Mouse (Mus musculus) forebrain, embryonic 10.5 days (tissue): ENCODE data around the gene Aspn. TPM values are rescaled to one million over a fixed set of nuclear protein-coding genes. Genes with fewer than 3 reads are reported as not detected.

Experiments used
- DNase-seq: peaks from one replicate; pipeline ENCODE4 v3.0.0-alpha.2; 2017; ENCODE audit warnings: low spot score; ENCODE audit errors: extremely low spot score
- H3K27ac ChIP-seq: fragments of 300-500 bp; sonication (generic); 2 replicates; pipeline ENCODE4 v1.5.1; 2016; ENCODE audit warnings: mild to moderate bottlenecking
- H3K27me3 ChIP-seq: fragments of 300-500 bp; sonication (generic); 2 replicates; pipeline ENCODE4 v1.6.1; 2016; ENCODE audit warnings: mild to moderate bottlenecking; ENCODE audit not compliant: poor library complexity, severe bottlenecking
- H3K36me3 ChIP-seq: fragments of 300-500 bp; sonication (generic); replicated peaks from 2 replicates; pipeline ENCODE4 v1.6.1; 2016; ENCODE audit warnings: mild to moderate bottlenecking, moderate library complexity
- H3K4me1 ChIP-seq: fragments of 300-500 bp; sonication (generic); 2 replicates; pipeline ENCODE4 v1.6.1; 2016
- H3K4me3 ChIP-seq: fragments of 300-500 bp; sonication (generic); 2 replicates; pipeline ENCODE4 v1.5.1; 2016; ENCODE audit warnings: mild to moderate bottlenecking, moderate library complexity
- H3K9me3 ChIP-seq: fragments of 300-500 bp; sonication (generic); 2 replicates; pipeline ENCODE4 v1.6.1; 2016; ENCODE audit warnings: mild to moderate bottlenecking, moderate library complexity
- WGBS: fragments of 180-500 bp; shearing (Covaris S2); methylation state at CpG from one replicate; pipeline ENCODE4 v1.1.7; 2016; 5-methylcytosine and 5-hydroxymethylcytosine counted together
- polyA plus RNA-seq: library from polyadenylated mRNA; unstranded; fragments of >200 nt; fragmentation: Nextera tagmentation; extraction: Ambion mirVana; gene quantifications from 2 replicates; pipeline ENCODE4 v1.2.1, GENCODE M21; 2016

Aspn gene
- 0.18 and 0.21 TPM in 2 replicates for polyA plus RNA-seq

- no peaks in the 10 kb centered on the region for H3K9me3 ChIP-seq
- no peak within 1 kb of the TSS for H3K4me3 ChIP-seq
- no peak within 1 kb of the TSS for H3K27ac ChIP-seq
- H3K27me3 ChIP-seq = no peaks in the 10 kb centered on the region
- no peaks in the 10 kb centered on the region for H3K4me1 ChIP-seq
- no peaks in the 10 kb centered on the region for H3K36me3 ChIP-seq
- DNase-seq = no peak
- WGBS = 85% methylated on average over 3 of the region's 3 CpGs
Observed at GRCm38 (mm10) chr13:49544279-49544678, at the start of gene Aspn. Aspn (plus strand) TSS chr13:49544443.

DNA sequence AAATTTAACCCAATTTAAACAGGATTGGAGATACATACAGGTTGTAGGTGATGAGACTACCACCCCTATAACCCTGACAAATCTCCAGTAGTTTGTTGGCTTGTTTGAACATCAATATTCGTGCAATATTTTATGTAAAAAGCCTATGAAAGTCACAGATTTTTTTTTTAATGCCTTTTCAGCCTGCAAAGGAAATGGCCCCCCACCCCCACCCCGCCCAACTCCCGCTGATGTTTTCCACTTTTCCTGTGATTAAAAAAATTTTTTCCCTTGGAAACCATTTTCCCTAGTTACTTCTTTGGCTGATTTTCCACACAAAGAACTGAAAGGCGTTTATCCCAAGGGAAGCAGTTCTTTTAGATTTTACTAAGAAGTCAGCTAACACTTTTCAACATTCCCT lies 39.7 kb upstream of the Aspn start, which contains the start of gene Ecm2:
Gene Ecm2 (plus strand): TSS at position 301 of the 400 bp plus-strand sequence.
- no peaks in the 10 kb centered on the region for H3K36me3 ChIP-seq
- WGBS = 75% methylated on average over 4 of the region's 4 CpGs
- H3K27ac ChIP-seq = 0 out of 2 replicates have a peak within 1 kb of the TSS, but pooled peaks have one; percentile 25
- H3K27me3 ChIP-seq = no peaks in the 10 kb centered on the region
- peaks cover 7% of the 10 kb centered on the region; the same call in 1 of the 2 replicates for H3K4me1 ChIP-seq
- DNase-seq = no peak
- H3K9me3 ChIP-seq = no peaks in the 10 kb centered on the region
- no peak within 1 kb of the TSS for H3K4me3 ChIP-seq

DNA sequence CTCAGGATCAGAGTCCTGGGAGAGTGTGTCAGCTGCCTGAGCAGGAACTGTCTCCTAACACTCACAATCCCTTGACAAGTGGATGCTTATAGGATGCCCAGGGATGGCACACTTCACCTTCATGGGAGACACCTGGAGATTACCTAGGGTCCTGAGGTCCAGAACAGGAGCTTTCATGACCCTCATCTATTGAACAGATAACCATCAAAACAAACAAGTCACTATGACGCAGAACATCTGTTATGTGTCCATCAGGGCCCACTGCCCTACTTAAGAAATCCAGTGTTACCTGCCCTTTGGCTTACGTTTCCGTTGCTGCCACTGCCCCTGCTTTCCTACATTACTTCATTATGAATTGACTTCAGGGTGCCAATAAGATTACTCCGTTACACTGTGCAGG lies 38.5 kb upstream of the Aspn start:
- Histone ChIP-seq H3K36me3 (no peaks in the 10 kb centered on the region), H3K27me3 (no peaks in the 10 kb centered on the region), H3K9me3 (no peaks in the 10 kb centered on the region), H3K4me1 (peaks cover 7% of the 10 kb centered on the region; the same call in 1 of the 2 replicates), H3K4me3 (no peak overlapping the region), H3K27ac (no peak overlapping the region)
- WGBS = 92% methylated on average over 4 of the region's 4 CpGs
- DNase-seq = no peak

- Histone ChIP-seq H3K36me3 (no peaks in the 10 kb centered on the region), H3K27me3 (no peaks in the 10 kb centered on the region), H3K27ac (no peak overlapping the region), H3K4me1 (peaks cover 7% of the 10 kb centered on the region; the same call in 1 of the 2 replicates), H3K4me3 (no peak overlapping the region), H3K9me3 (no peaks in the 10 kb centered on the region)
- no peak for DNase-seq
- 85% methylated on average over 3 of the region's 3 CpGs for WGBS
Observed at GRCm38 (mm10) chr13:49507176-49507575, 37.1 kb upstream of the Aspn start.

- no peaks in the 10 kb centered on the region for H3K4me1 ChIP-seq
- H3K27ac ChIP-seq = no peak overlapping the region
- H3K36me3 ChIP-seq = no peaks in the 10 kb centered on the region
- WGBS = 43% methylated on average over 2 of the region's 2 CpGs
- no peak for DNase-seq
- no peaks in the 10 kb centered on the region for H3K27me3 ChIP-seq
- no peak overlapping the region for H3K4me3 ChIP-seq
- H3K9me3 ChIP-seq = no peaks in the 10 kb centered on the region
Observed at GRCm38 (mm10) chr13:49518761-49519160, 25.5 kb upstream of the Aspn start.

DNA sequence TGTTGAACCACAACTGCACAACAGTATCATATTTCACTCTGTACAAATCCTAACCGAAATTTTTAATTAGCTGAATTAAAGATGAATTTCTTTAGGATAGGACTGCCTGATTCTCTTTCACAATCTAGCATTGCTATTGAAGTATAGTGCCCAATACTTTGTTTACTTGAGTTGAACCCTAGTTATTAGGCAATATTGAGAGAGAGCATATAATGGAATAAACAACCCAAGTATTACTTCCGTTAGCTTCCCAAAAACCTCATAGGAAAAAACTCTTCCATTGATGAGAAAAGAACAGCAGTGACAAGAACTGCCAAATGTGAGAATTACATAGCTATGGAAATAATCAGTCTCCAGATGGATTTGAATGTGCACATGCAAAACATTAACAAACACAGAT lies 18.0 kb upstream of the Aspn start:
- H3K27me3 ChIP-seq = no peaks in the 10 kb centered on the region
- no peak overlapping the region for H3K27ac ChIP-seq
- no peaks in the 10 kb centered on the region for H3K9me3 ChIP-seq
- DNase-seq = no peak
- WGBS = 84% methylated on average over 2 of the region's 2 CpGs
- no peaks in the 10 kb centered on the region for H3K36me3 ChIP-seq
- H3K4me1 ChIP-seq = no peaks in the 10 kb centered on the region
- no peak overlapping the region for H3K4me3 ChIP-seq

DNA sequence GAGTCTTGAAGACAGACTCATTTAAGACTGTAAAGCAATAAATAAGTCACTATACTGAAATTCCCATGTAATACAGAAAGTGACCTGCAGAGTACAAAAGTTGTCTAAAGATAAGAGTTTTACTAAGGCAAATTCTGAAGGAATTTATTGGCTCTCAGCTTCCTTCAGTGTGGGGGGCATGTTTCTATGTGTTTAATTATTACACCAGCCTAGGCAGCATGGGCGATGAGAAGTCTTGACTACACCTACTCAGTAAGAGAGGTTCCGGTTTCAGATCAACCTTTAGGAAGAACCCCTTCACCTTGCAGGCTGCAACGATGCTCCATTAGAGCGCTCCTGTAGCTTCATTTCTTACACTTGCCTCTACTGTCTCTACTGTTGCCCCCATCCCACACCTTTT lies 13.6 kb upstream of the Aspn start:
- Histone ChIP-seq H3K27me3 (no peaks in the 10 kb centered on the region), H3K4me1 (no peaks in the 10 kb centered on the region), H3K4me3 (no peak overlapping the region), H3K9me3 (no peaks in the 10 kb centered on the region), H3K36me3 (no peaks in the 10 kb centered on the region), H3K27ac (no peak overlapping the region)
- no peak for DNase-seq
- 93% methylated on average over 4 of the region's 4 CpGs for WGBS

DNA sequence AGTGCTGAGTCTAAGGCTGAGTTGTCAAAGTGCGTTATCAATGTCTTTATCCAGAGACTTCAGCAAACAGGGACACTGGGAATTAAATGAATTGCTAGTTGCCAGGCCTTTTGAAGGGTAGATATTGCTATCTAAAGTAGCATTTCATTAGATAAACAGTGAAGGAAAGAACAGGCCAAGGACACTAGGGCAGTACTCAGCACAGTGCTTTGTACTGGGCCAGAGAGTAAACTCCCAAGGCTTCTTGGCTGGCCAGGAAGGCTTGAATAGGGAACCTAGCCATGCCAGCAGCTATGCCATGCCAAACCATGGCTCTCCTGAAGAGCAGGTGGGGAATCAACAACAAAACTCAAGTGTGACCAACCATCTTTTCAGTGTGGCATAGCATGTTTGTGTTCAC lies 7.3 kb upstream of the Aspn start:
- Histone ChIP-seq H3K4me3 (no peak overlapping the region), H3K9me3 (no peaks in the 10 kb centered on the region), H3K27me3 (no peaks in the 10 kb centered on the region), H3K36me3 (no peaks in the 10 kb centered on the region), H3K27ac (no peak overlapping the region), H3K4me1 (no peaks in the 10 kb centered on the region)
- no peak for DNase-seq
- WGBS = 92% methylated on average over 1 of the region's 1 CpGs

GRCm38 (mm10) chr13:49538693-49539092 lies 5.5 kb upstream of the Aspn start:
- H3K9me3 ChIP-seq = no peaks in the 10 kb centered on the region
- no peaks in the 10 kb centered on the region for H3K36me3 ChIP-seq
- H3K4me1 ChIP-seq = no peaks in the 10 kb centered on the region
- no peak overlapping the region for H3K27ac ChIP-seq
- no peak for DNase-seq
- no peak overlapping the region for H3K4me3 ChIP-seq
- no peaks in the 10 kb centered on the region for H3K27me3 ChIP-seq
- WGBS = 93% methylated on average over 1 of the region's 1 CpGs

DNA sequence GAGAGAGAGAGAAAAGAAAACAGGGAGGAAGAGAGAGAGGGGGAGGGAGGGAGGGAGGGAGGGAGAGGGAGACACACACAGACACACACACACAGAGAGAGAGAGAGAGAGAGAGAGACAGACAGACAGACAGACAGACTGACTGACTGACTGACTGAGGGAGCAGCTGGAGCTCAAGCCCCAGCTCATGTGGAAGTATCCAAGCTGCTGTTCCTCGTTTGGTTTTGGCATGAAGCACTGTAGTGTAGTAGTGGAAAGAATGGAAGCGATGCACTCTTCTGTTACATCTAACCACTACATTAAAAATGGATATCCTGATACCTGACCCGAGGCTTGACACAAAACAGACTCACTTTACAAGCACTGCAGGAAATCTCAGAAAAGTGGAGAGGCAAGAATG lies 1.4 kb downstream of the Aspn start:
- Histone ChIP-seq H3K27ac (no peak overlapping the region), H3K4me3 (no peak overlapping the region), H3K27me3 (no peaks in the 10 kb centered on the region), H3K4me1 (no peaks in the 10 kb centered on the region), H3K9me3 (no peaks in the 10 kb centered on the region), H3K36me3 (no peaks in the 10 kb centered on the region)
- no peak for DNase-seq
- 73% methylated on average over 3 of the region's 3 CpGs for WGBS

- no peaks in the 10 kb centered on the region for H3K27me3 ChIP-seq
- no peak for DNase-seq
- H3K9me3 ChIP-seq = no peaks in the 10 kb centered on the region
- H3K4me1 ChIP-seq = no peaks in the 10 kb centered on the region
- no peaks in the 10 kb centered on the region for H3K36me3 ChIP-seq
- WGBS = 86% methylated on average over 1 of the region's 1 CpGs
- H3K4me3 ChIP-seq = no peak overlapping the region
- H3K27ac ChIP-seq = no peak overlapping the region
Observed at GRCm38 (mm10) chr13:49546517-49546916, 2.3 kb downstream of the Aspn start.

DNA sequence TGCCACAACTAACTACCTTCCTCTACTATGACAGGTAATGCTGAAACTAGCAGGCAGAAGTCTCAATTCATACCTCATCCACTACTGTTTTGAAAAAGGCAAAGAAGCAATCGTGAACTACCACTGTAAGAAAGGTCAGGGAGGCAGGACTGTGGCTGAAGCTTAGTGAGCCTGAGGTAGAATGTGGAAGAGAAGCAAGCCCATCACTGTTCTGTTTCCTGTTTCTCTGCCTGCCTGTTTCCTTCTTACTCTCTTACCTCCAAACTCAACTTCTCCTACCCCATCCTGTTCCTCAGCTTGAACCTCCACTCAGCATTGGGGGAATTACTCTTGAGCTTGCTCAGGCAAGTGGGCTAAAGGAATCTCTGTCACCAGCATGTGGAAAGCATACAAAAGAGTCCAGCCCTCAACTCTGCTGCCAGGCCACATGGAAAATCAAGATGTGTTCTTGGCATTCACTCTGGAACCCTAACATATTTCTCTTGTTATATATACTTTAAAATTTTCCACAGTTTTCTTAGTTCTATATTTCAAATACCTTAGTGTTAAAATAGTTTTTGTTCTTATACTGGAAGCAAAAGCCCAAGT lies 3.4 kb downstream of the Aspn start:
- Histone ChIP-seq H3K36me3 (no peaks in the 10 kb centered on the region), H3K4me1 (no peaks in the 10 kb centered on the region), H3K27ac (no peak overlapping the region), H3K9me3 (no peaks in the 10 kb centered on the region), H3K4me3 (no peak overlapping the region), H3K27me3 (no peaks in the 10 kb centered on the region)
- 76% methylated on average over 1 of the region's 1 CpGs for WGBS
- DNase-seq = no peak

DNA sequence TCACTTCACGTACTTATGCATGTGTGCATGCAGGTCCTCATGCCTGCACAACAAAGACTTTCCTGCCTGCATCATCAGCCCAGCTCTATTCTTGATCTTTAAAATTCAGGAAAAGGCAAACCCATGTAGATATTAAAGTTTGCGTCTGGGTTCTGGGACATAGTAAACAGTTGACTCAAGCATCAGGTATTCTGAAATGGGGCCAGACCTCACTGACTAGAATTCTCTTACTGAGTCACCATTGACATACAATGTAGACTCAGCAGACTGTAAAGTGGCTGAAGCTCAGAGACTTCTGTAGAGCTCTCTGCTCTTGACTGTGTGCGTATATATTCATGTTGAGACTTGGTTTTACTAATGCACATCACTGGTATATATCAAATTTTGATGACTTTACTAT lies 5.4 kb downstream of the Aspn start:
- Histone ChIP-seq H3K4me3 (no peak overlapping the region), H3K9me3 (no peaks in the 10 kb centered on the region), H3K27ac (no peak overlapping the region), H3K27me3 (no peaks in the 10 kb centered on the region), H3K4me1 (no peaks in the 10 kb centered on the region), H3K36me3 (no peaks in the 10 kb centered on the region)
- WGBS = 93% methylated on average over 3 of the region's 3 CpGs
- DNase-seq = no peak

DNA sequence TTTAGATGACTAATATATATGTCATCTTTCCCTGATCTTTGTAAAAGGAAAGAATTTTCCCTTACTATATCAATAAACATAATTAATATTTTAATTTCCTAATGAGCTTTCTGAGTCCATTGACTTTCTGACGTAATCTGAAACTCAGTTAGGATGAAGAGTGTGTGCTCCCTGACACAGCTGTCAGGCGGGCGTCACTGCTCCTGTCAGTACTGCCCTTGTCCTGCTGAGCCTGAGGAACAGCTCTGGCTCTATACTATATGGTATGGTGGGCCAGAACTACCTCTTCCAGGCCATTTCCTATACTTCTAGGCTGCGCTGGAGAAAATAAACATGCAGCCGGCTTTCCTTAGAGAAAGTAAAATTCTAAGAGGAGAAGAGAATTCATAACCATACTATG lies 10.3 kb downstream of the Aspn start:
- Histone ChIP-seq H3K4me1 (no peaks in the 10 kb centered on the region), H3K27ac (no peak overlapping the region), H3K4me3 (no peak overlapping the region), H3K9me3 (no peaks in the 10 kb centered on the region), H3K36me3 (no peaks in the 10 kb centered on the region), H3K27me3 (no peaks in the 10 kb centered on the region)
- DNase-seq = no peak
- 83% methylated on average over 5 of the region's 5 CpGs for WGBS
